Mouse (Mus musculus) heart, adult 8-10 months (tissue): ENCODE data around the gene Cops7b. TPM values are rescaled to one million over a fixed set of nuclear protein-coding genes. Genes with fewer than 3 reads are reported as not detected.

Source experiments
- DNase-seq: peaks from one replicate; pipeline ENCODE4 v3.0.0; 2022; ENCODE audit warnings: low spot score
- microRNA-seq: library from miRNA; unstranded; fragments of <30 nt; microRNA quantifications from one replicate; pipeline ENCODE4 v1.2.0, GENCODE M21; 2022
- total RNA-seq, 4 experiments: library from RNA; stranded (reverse); gene quantifications; 2 replicates each; pipeline ENCODE4 v1.2.4; 2022

Gene Cops7b
- total RNA-seq, 4 experiments from 2014 or later, result 9.4 to 11.0 (median 10.6) TPM

GRCm38 (mm10) chr1:86657071-86657470 lies 74.4 kb downstream of the Cops7b start:
- no peak for DNase-seq

Small RNAs within 50 kb of the gene (microRNA-seq; reads per million reads assigned to microRNA genes)
- not detected for gene Gm22955

Other genes with a start within 250 kb of the Cops7b start
- 100 to 1,000 TPM; 111 to 154 (median 130) TPM for gene Ncl, start 223.5 kb upstream of the Cops7b start, total RNA-seq
- not detected for gene Nmur1, start 156.7 kb upstream of the Cops7b start, total RNA-seq
- not detected for gene Tex44, start 156.6 kb upstream of the Cops7b start, total RNA-seq
- gene Ptma, start 56.2 kb upstream of the Cops7b start, total RNA-seq, result 100 to 1,000 TPM; 183 to 230 (median 211) TPM
- 10 to 100 TPM; 38.9 to 47.2 (median 44.3) TPM for gene Pde6d, start 275 bp upstream of the Cops7b start, total RNA-seq
- under 1 TPM in 3 of 4 experiments, not detected in 1; 0.31 to 0.44 (median 0.44) TPM for gene Nppc, start 87.7 kb downstream of the Cops7b start, total RNA-seq
- 10 to 100 TPM in 3 of 4 experiments, 1 to 10 TPM in 1; 9.5 to 12.4 (median 11.7) TPM for gene Dis3l2, start 120.9 kb downstream of the Cops7b start, total RNA-seq